Mouse (Mus musculus) T-helper 17 cell (primary cell): ENCODE measurements around the gene Ccdc116.
"Not testable (repeated sequence)": the region's sequence is repeated elsewhere in the genome, so short reads cannot be mapped to it uniquely, and the experiment has no call there.

ENCODE experiments used
- in situ Hi-C, 2 experiments: fragments of 300-600 bp; cut with MboI, MseI; formaldehyde crosslinking; loops; 1 replicate in 1 of 2; 2 replicates in 1 of 2; pipeline ENCODE4 v1.15.1; 2025; ENCODE audit warnings: high pct_unique_total_duplicates in 2 of 2

Gene Ccdc116

DNA sequence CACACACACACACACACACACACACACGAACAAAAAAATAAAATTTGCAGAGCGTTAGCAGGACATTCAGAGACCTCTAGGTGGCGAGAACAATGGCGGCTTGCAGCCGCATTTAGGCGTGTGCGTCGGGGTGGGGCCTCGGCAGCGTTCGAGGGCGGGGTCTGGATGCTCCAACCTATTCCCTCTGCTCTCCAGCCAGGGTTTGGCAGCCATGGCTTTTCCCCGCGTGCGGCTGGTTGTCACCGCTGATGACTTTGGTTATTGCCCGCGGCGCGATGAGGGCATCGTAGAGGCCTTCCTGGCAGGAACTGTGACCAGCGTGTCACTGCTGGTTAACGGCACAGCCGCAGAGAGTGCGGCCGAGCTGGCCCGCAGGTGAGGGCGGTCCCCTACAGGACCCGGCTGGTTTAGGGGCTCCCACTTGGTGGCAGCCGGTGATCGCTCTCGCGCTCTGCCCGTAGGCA is at the start of gene Ccdc116:
TSS of gene Ccdc116 (minus strand) at position 458 of the 464 bp plus-strand sequence.
- in situ Hi-C loops: loop anchor here in 1 of 2 experiments (5.0 kb wide), 1 partner anchor 55 kb away; the partner anchor contains the start of gene Ube2l3

DNA sequence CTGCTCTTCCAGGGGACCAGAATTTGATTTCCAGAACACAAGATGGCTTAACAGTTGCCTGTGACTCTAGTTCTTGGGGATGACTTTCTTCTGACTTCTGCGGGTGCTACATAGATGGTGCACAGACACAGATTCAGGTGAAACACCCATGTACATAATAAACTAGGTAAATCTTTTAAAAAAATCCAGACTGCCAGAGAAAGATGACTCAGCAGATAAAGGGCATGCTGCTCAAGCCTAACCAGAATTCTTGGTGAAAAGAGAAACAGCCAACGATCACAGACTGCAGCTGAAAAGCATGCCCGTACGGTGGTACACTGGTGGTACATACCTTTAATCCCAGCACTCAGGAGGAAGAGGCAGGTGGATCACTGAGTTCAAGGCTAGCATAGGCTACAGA is 46.8 kb upstream of the Ccdc116 start:
- in situ Hi-C loops: no loop called here

DNA sequence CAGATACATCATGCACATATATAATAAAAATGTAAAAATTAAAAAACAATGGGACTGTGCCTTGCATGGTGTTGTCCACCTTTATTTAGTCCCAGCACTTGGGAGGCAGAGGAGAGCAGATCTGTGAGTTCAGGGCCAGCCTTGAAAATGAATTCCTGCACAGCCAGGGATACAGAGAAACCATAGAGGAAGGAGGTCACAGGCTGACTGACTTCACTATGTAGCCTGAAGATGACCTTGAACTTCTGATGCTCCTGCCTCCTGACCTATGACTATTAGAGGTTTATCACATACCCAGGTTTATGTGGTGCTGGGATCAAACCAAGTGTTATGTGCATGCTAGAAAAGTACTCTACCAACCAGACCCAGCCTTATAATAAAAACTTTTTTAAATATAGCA is 38.4 kb upstream of the Ccdc116 start:
- in situ Hi-C loops: no loop called here

DNA sequence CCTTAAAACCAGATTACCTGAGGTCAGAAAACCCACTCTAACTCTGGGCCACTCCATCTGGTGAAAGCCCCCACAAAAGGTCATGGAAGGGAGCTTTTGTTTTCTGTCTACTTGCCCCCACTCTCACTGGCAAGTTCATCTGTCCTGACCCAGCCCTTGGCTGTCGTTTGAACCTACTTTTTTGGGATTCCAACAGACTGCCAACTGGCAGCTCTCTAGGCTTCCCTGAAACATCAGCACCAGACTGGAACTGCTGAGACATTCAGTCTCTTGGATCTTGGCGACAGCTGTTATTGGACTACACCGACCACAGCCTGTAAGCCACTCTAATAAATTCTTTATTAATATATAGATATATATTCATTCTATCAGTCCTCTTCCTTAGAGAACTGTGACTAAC is 36.0 kb upstream of the Ccdc116 start:
- in situ Hi-C loops: no loop called here

DNA sequence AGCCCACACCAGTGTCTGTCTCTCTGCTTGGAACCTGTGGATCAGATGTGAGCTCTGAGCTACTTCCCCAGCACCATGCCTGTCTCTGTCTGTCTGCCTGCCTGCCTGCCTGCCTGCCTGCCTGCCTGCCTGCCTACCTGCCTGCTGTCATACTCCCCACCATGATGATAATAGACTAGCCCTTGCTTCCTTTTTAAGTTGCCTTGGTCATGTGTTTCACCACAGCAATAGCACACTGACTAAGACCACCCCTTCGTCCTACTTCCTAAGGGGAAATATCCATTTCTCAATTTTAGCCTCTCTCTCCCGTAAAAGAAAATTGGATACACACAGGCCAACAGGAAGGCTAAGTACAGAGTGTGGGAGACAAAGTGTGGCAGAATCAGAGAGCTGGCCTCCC is 35.1 kb upstream of the Ccdc116 start:
- in situ Hi-C loops: no loop called here

DNA sequence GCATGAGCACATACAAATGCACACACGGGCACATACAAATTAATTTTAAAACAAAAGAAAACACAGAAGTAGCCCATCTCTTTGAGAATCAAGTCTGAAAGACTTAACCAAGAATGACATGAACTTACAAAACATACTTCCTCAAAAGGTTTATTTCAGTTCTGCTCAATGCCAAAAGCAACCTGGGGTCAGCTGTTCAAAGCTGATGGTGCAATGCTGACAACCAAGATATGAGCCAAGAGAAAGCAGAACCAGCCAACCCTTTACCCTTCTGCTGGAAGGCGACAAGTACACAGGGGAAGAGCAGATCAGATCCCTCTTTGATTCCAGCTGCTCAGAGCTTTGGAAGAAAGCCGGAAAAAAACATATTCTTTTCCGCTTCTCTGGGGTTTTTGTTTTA is 34.4 kb upstream of the Ccdc116 start:
- in situ Hi-C loops: no loop called here

DNA sequence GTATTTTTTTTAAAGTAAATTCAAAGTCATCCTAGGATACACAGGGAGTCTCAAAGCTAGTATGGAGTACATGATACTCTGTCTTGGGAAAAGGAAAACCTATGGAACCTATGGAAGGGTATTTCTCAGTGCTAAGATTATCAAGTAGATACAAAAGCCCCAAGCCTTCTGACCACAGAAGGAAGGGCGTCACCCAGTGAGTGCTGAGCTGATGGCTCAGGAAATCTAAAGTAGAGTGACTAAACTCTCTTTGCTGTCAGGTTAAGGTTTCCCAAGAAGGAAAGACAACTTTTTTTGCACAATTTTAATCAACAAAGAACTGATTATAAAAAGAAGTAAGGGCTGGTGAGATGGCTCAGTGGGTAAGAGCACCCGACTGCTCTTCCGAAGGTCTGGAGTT is 32.7 kb upstream of the Ccdc116 start:
- in situ Hi-C loops: loop anchor here in 1 of 2 experiments (10.0 kb wide), 1 partner anchor 65 kb away; the partner anchor contains the start of gene Ppil2

DNA sequence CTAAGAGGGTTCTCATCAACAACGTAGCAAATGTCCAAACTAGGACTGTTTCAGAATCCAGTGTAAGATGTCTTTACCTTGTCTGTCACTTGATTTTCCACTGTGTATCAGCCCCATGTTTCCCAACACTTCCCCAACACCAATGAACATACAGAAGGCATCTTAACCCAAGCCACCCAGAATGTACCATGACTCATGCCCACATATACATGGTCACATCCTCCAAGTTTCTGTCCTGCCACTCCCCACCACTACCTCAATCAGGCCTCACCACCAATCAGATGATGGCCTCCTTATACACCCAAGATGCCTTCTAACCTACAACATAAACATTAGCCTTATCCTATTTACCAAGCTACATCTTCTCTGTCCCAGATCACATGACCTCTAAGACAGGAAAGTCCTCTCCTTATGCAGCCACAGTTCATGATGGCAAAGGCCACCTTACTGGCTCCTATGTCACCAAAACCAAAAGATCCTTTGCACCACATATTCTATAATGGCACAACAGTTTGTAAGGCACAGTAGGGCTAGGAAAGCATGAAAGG is 30.7 kb upstream of the Ccdc116 start:
- in situ Hi-C loops: loop anchor here in 1 of 2 experiments (10.0 kb wide), 1 partner anchor 63 kb away; the partner anchor contains the start of gene Ppil2

DNA sequence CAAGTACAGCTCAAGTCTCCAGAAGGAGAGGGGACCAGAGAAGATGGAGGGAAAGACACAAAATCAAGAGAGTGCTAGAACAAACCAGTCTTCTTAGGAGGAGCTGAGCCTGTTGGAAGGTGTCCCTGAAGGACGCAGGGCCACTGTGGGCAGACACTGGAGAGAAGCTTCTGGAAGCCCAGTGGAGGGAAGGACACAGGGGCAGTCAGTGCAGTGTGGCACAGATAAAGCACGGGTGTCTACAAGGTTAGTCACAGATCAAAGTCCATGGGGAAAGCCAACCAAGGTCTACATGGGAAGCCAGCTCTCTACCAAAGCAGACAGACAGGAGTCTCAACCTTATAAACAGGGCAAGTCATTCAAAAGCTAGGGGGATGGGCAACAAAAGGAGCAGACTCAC is 28.7 kb upstream of the Ccdc116 start:
- in situ Hi-C loops: loop anchor here in 1 of 2 experiments (10.0 kb wide), 1 partner anchor 61 kb away; the partner anchor contains the start of gene Ppil2

DNA sequence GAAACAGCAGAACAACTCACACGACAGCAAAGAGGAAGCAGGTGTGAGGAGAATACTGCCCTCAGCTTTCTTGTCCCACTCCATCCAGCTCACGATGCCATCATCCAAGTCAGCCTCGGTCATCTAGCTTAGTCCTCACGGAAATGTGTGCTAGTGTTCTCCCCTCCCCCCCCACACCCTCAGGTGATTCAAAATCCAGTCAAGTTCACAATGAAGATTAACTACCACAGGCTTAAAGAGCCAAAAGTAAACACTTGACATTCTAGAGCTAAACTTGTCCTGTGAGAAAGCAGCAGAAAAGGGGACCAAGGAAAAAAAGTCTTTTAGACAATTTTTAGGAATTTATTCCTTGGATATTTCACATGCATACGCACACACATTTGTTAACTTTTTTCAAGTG is 21.0 kb upstream of the Ccdc116 start:
- in situ Hi-C loops: no loop called here

DNA sequence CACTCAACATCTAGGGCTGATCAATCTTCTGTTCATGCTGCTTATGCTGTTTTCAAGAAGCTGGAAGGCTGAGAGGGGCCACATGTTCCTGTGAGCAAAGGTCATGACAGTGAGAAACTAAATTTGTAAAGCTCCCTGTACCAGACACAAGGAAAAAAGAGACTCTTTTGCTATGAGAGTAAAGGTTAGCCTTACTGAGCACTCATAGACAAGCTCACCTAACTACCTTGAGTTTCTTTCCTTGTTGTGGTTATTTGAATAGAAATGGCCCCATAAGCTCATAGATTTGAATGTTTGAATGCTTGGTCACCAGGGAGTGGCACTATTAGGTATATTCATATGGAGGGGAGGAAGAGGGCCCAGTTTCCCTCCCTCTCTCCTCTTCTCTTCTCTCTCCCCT is 20.1 kb upstream of the Ccdc116 start:
- in situ Hi-C loops: no loop called here

DNA sequence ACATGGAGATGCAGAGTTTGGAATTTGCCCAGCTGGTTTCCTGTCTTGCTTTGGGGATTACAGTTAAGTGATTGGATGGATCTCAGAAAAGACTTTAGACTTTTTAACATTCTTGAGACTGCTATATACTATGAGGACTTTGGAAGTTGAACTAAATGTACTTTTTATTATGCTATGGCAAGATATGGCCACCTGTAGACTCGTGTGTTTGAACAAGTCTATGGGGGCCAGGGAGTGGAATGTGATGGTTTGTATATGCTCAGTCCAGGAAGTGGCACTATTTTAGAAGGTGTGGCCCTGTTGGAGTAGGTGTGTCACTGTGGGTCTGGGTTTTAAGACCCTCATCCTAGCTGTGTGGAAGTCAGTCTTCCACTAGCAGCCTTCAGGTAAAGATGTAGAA is 18.4 kb upstream of the Ccdc116 start:
- in situ Hi-C loops: not testable (repeated sequence)

DNA sequence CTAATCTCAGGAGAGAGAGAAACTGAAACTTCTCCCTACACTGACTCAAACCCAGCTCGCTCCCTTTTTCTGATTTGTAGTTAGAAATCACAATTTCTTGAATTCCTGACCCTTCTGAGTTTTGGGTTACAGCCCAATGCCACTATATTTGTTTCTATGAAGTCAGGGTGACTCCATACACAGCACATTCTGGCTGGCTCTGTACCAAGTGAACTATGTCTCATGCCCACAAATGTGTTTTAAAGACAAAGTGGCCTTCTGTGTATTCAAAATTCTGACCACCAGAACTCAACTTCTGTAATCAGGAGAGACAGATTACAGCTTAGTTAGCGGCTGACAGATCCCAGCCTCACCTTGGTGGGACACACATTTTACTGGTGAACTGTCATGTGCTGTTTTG is 7.3 kb upstream of the Ccdc116 start:
- in situ Hi-C loops: loop anchor here in 1 of 2 experiments (5.0 kb wide), 1 partner anchor 43 kb away; no protein-coding TSS in a partner anchor

DNA sequence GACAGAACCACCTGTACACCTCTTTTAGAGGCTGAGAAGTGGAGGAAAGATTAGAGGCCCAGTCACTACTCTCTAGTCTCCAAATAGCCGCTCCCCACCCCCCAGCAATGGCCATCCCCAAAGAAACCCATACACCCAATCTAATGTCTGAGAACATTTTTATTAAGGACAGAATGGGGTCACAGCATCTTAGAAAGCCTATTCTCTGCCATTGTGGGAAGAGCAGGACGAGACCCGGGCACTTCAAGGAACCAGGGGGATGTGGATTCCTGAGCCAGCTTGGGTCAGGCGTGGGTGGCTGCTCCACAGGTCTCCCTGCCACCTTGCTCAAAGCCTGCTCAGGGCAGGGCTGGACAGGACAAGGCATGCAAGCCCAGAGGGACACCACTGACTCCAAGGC is 4.8 kb upstream of the Ccdc116 start:
- in situ Hi-C loops: loop anchor here in 1 of 2 experiments (5.0 kb wide), 1 partner anchor 45 kb away; no protein-coding TSS in a partner anchor

DNA sequence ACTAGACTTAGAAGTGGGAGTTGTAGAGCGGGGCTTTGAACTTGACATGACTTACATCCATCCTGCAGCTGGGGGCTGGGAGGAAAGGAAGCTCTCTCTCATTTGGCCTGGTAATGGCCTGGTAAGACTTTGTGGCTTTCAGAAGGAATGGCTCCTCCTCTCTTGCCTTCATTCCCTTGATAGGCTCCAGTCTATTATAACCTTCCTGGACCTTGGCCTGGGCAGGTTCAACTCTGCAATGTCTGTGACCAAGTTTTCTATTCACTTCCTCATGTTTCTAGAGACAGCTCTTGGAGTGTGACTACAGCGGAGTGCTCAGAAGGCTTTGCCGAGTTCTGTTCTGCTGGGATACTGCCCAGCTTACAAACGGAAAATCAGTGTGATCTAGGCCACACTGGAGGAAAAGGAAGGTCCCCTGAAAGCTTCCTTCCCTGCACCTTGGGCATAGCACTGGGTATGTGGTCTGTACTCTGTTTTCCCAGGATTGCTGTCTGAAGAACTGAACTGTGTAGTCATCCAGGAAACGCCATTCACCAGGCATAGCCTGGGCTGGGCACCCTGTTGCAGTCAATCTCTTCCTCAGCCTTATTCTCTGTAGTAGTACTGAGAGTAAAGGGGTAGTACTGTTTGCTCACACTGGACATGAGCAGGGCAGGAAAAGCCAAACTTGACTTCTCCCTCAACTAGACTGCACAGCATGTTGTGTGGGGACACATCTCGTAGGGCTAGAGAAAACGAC is 3.7 kb upstream of the Ccdc116 start:
- in situ Hi-C loops: loop anchor here in 1 of 2 experiments (5.0 kb wide), 1 partner anchor 47 kb away; no protein-coding TSS in a partner anchor

DNA sequence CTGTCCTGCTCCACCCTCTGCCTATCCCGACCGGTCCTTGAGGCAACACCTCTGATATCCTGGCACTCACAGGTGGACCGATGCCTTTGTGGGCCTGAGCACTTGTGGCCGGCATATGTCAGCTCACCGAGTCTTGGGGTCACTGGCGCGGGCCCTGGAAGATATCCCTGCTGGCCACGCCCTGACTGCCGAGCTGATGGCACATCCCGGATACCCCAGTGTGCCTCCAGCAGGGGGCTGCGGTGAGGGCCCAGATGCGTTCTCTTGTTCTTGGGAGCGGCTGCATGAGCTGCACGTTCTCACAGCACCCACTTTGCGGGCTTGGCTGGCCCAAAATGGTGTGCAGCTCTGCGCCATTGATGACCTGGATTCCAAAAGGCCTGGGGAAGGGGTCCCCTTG is 1.1 kb upstream of the Ccdc116 start:
- in situ Hi-C loops: loop anchor here in 1 of 2 experiments (5.0 kb wide), 1 partner anchor 54 kb away; the partner anchor contains the start of gene Ube2l3

DNA sequence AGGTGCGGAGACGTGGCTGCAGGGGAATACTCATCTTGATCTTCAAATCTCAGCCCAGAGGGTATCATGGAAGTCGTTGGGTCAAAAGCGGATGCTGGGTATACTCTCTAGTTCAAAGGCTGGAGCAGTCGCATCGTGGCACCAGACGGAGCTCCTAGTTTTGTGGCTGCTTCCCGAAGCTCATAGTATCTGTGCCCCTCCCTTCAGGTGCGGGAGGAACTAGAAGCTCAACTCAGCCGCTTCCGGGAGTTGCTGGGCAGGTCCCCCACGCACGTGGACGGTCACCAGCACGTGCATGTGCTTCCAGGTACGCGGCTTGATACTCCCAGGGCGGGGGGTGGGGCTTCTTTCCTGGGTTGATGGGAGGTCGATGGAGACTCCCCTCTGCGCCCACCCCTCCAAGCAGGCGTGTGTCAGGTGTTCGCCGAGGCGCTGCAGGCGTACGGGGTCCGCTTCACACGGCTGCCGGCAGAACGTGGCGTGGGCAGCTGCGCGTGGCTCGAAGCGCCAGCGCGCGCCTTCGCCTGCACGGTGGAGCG is 431 bp upstream of the Ccdc116 start:
- in situ Hi-C loops: loop anchor here in 1 of 2 experiments (5.0 kb wide), 1 partner anchor 55 kb away; the partner anchor contains the start of gene Ube2l3

DNA sequence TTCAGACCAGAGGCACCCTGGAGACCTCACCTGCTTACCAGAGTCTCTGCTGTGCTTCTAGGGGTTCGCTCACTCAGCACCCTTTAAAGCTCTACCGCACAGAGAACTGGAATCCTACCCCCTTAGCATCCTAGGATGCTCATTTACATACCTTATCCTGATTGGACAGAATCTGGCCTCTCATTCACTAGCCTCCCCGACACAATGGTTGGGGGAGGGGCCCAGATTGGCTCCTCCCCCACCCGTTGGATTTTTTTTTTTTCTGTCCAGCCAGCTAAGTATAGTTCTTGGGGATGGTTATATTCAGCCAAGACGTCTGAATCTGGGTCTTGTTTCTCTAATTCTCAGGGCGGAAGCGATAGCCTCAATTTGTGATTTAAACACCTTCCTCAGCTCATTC is 2.7 kb downstream of the Ccdc116 start, which contains the start of gene Ydjc:
TSS of gene Ydjc (plus strand) at position 283 of the 400 bp plus-strand sequence.
- in situ Hi-C loops: no loop called here

DNA sequence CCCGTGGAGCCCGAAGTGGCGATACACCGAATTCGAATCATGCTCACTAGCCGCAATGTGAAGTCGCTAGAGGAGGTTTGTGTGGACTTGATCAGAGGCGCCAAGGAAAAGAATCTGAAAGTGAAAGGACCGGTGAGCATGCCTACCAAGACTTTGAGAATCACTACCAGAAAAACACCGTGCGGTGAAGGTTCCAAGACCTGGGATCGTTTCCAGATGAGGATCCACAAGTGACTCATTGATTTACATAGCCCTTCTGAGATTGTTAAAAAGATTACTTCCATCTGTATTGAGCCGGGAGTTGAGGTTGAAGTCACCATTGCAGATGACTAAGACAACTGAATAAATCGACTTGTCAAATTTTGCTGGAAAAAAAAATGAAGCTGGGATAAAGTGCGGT is 9.7 kb downstream of the Ccdc116 start:
- in situ Hi-C loops: loop anchor here (5.0 to 10.0 kb wide), 3 partner anchors 35 to 397 kb away; partner anchors contain the start of gene Thap7 (in 1 of the 2)

DNA sequence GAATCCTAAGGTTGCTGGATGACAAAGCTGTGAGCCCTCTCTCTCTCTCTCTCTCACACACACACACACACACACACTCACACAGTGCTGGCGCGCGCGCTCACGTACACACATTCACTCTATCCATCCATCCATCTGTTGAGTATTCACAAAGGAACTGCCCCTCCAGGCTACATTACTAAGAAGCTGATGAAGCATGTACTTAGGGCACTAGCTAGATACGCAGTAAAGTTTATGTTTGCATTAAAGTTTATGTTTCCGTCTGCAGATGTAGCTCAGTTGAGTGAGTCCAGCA is 14.2 kb downstream of the Ccdc116 start:
- in situ Hi-C loops: loop anchor here in 1 of 2 experiments (10.0 kb wide), 1 partner anchor 402 kb away; the partner anchor contains the start of gene Thap7

DNA sequence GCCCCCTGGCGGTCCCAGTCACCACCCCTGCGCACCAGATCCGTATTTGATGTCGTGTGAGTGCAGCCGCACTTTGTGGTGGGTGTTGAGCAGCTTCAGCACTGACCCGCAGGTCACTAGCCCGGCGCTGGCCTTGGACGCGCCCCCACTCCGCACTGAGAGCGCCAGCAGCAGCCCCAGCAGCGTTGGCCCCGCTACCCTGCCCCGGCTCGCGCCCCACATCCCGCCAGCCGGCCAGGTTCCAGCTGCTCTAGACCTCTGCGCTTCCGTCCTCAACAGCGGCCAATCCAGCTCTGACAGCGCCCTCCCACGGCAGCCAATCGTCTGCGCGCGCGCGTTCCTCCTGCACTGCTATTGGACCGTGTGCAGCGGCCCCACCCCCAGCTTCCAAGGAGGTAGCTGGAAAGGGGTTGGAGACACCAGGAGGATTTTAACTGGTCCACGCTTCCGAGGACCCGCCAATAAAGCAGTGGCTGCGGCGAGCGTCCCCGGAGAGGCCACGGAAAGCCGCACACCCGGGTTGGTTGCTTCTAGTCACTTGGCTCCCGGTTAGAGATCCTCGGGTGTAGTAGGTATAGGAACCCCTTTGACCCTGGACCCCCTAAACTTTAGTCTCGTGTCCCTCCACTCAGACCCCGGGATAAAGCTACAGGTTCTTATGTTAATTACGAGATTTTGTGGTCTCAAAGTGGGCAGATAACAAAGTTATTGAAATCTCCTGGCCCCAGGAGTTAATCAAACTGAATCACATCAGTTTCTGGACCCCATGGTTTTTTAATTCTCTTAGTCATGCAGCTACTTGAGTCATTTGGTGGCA is 14.7 kb downstream of the Ccdc116 start, which contains the start of gene Sdf2l1:
TSS of gene Sdf2l1 (minus strand) at position 295 of the 817 bp plus-strand sequence.
- in situ Hi-C loops: loop anchor here in 1 of 2 experiments (10.0 kb wide), 1 partner anchor 403 kb away; the partner anchor contains the start of gene Thap7
